ENCODE assay signal across 8 mouse cellular contexts in the genomic region with DNA sequence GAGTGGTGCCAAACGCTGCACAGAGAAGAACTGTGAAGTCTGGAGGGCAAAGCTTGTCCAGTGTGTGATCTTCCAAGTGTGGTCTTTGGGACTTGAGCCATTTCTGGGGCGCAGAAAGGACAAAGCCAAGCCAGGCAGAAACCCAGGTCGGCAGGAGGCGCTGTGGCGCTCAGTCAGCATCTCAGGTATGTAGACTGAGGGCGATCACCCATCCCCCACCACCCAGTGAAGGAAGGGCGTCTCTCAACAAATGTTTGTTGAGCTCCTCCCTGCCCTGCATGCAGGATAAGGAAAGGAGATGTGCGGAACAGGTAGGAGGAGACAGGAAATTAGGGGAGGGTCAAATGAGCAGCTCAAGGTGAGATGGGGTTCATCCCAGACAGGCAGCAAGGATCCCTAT. TPM values are rescaled to one million over a fixed set of nuclear protein-coding genes. Genes with fewer than 3 reads are reported as not detected.
A peak's percentile ranks its signal among the peaks of the same experiment; 100 is the strongest.
DNase-seq lines count a peak whose midpoint lies in the region; TF ChIP-seq lines count a peak whose summit lies in the region.

No protein-coding gene starts in this region.

- peak; percentile 34 for DNase-seq in adrenal gland, postnatal 14 days
- DNase-seq in adrenal gland, adult 2 months: no peak
- no peak for DNase-seq in lung, adult 2 months
- no peak for DNase-seq in lung, postnatal 25 days (ENCODE audit: low spot score)
- DNase-seq in forelimb bud, embryonic 11.5 days (ENCODE audit: low read depth, low spot score): peak; percentile 56
- peak; percentile 25 for DNase-seq in lung, postnatal 36 days
- no peak for DNase-seq in frontal cortex, postnatal 10 days (ENCODE audit: low spot score in 2 of 2)
- no peak for DNase-seq in yolk sac, embryonic 10.5 days (ENCODE audit: low spot score)

- 9% methylated on average over 8 of the region's 8 CpGs for WGBS in lung, adult 2 months

- TF ChIP-seq CTCF in lung, adult 2 months (IDR thresholded peaks at IDR 0.05; ENCODE audit: insufficient read depth, low read length): peak; percentile 19; the same call in 1 of the 2 replicates

- H3K4me3 ChIP-seq in lung, adult 2 months (replicated peaks; ENCODE audit: extremely low read depth, low read depth, low read length): no peak overlapping the region

- no peaks in the 10 kb centered on the region for H3K4me1 ChIP-seq in lung, adult 2 months (ENCODE audit: control insufficient read depth, insufficient read depth, low read length)

- TF ChIP-seq POLR2A in lung, adult 2 months (IDR thresholded peaks at IDR 0.05; ENCODE audit: borderline replicate concordance, extremely low read depth, low read depth, low read length): no peak

RNA-seq across cellular contexts. Expression of a gene that starts 24.8 kb away (rescaled TPM):
- total RNA-seq in adrenal gland, postnatal 14 days (2021): 5.1 and 6.6 TPM in 2 replicates
- total RNA-seq in adrenal gland, adult 2 months (2021): 1 to 10 TPM; 6.9 to 7.1 TPM
- polyA plus RNA-seq in adrenal gland, adult 2 months (2012; rRNA removed): 12.1 and 14.7 TPM in 2 replicates
- polyA plus RNA-seq in lung, adult 2 months (2012; rRNA removed): 0.72 and 1.2 TPM in 2 replicates

RNA-seq across cellular contexts. Expression of a gene that starts 34.2 kb away (rescaled TPM):
- 2.3 and 2.8 TPM in 2 replicates for total RNA-seq in adrenal gland, postnatal 14 days (2021)
- total RNA-seq in adrenal gland, adult 2 months (2021): 1 to 10 TPM in 1 of 2 experiments, under 1 TPM in 1; 0.69 to 1.9 TPM
- 1.3 and 1.4 TPM in 2 replicates for polyA plus RNA-seq in adrenal gland, adult 2 months (2012; rRNA removed)
- 0.34 and 1.1 TPM in 2 replicates for polyA plus RNA-seq in lung, adult 2 months (2012; rRNA removed)

RNA-seq across cellular contexts. Expression of a gene that starts 36.5 kb away (rescaled TPM):
- total RNA-seq in adrenal gland, postnatal 14 days (2021): 23.1 and 23.9 TPM in 2 replicates
- total RNA-seq in adrenal gland, adult 2 months (2021): 10 to 100 TPM; 17.5 to 17.7 TPM
- polyA plus RNA-seq in adrenal gland, adult 2 months (2012; rRNA removed): 23.5 and 25.5 TPM in 2 replicates
- polyA plus RNA-seq in lung, adult 2 months (2012; rRNA removed): 16.9 and 21.0 TPM in 2 replicates

Comparison
In these comparisons a context has a peak if more than half of its experiments do, and no peak if none do; other contexts are left out.
1. DNase-seq: peak in adrenal gland, postnatal 14 days (single experiment), forelimb bud, embryonic 11.5 days (single experiment) and lung, postnatal 36 days (single experiment); none in adrenal gland, adult 2 months (single experiment), lung, adult 2 months (single experiment), lung, postnatal 25 days (single experiment), frontal cortex, postnatal 10 days (0 of 2) and yolk sac, embryonic 10.5 days (single experiment).